Mouse (Mus musculus) cerebellum, postnatal 14 days (tissue): ENCODE data around the gene Mcam.
"Not testable (repeated sequence)": the region's sequence is repeated elsewhere in the genome, so short reads cannot be mapped to it uniquely, and the experiment has no call there.

ENCODE experiments used
- DNase-seq, 2 experiments: peaks; one replicate each; pipeline ENCODE4 v3.0.0; 2021; ENCODE audit warnings: mixed read lengths in 2 of 2

Gene Mcam

DNA sequence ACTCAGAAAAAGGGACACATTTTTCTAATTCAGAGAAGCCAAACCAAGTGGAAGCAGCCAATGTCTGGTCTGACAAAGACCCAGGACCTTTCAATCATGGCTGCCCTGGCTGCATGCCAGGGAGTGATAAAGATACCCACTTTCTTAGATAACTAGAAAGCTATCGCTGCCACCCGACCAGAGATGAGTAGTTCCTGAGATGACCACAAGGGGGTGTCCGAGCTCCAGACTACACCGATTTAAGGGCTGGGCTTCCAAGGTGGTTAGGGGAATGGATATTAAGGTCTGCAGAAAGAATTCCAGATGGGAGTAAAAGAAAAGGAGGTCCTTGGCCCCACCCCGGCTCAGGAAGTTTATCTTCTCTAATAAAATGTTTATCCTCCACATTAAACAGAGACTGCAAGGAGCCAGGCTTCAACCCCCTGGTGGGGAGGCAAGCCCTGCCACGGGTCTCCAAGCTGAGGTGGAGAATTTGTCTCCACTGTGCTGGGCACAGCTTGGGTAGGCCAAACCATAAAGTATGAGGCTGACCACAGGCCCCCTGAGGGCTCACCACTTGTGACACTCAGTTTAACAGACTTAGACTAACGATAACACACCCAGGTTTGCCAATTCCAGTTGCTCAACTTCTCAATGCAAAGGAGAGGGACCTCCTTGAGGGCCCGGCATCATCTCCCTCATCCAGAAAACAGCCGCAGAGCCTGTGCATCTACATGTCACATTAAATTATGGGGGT is 24.7 kb upstream of the Mcam start:
- peak; percentile 90 to 92 for DNase-seq

DNA sequence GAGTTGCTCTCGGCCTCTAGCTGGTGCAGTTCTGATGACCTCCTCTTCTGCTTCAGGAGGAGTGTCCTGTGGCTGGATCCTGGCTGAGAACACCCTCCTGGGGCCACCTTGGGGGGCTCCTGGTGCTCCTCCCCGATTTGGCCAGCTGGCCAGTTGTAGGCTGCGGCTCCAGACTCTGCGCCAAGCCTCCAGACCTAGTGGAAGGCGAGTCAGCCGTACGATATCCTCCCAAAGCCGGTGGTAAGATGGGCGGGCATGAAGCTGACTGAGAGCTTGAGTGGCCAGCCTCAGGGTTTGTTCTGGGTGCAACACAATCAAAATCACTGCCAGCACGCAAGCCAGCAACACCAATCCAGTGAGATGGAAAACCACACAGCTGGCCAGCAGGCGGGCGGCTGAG is 22.4 kb upstream of the Mcam start:
- DNase-seq = not testable (repeated sequence)

DNA sequence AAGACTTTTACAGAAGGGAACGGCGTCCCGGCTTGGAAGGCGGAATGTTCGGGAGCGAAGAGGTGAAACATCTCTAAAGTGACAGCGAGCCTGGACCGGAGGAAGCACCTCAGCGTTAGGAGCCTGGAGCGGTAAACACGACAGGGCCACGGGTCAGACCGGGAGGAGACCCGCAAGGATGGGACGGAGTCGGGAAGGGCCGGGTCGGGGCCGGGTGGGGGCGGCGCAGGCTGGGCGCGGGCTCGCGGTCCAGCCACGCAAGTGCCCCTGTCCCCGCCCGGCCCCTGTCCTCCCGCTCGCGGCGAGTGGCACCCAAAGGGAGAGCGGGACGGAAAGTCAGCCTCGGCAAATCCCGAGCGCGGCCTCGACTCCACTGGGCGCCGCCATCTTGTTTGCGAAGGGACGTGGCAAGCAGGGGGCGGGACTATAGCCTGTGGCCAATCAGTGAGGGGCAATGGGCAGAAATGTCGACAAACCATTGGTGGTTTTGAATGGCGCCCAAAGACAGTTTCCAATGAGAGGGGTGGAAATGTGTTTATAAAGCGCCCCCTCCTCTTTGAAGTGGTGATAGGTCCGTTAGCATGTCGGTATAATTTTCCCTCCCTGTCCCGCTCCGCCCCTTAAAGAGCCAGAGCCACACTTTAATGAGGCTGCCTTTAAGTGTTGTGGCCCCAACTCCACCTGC is 21.0 kb upstream of the Mcam start, which contains the start of the genes Gm49380 and Rnf26:
Gm49380 (minus strand) TSS at position 396 of the 685 bp plus-strand sequence.
Rnf26 (minus strand) TSS at position 413 of the 685 bp plus-strand sequence.
- DNase-seq = peak; percentile 98 to 99

DNA sequence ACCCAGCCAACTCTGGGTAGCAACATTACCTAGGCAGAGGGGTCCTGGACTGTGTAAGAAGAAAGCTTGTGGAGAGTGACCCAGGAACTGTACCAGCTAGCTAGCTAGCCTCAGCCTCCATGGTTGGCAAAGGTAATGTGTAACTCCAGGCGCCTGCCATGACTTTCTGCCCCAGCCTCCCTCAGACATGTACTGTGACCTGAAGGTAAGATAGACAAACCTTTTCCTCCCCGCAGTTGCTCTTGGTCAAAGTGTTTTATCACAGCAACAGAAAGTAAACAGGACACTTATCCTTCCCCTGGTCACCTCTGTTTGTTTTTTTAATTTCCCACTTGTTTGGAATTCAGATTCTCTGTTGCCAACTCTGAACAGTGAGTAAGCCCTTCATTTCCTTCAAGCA is 19.8 kb upstream of the Mcam start:
- DNase-seq = no peak

DNA sequence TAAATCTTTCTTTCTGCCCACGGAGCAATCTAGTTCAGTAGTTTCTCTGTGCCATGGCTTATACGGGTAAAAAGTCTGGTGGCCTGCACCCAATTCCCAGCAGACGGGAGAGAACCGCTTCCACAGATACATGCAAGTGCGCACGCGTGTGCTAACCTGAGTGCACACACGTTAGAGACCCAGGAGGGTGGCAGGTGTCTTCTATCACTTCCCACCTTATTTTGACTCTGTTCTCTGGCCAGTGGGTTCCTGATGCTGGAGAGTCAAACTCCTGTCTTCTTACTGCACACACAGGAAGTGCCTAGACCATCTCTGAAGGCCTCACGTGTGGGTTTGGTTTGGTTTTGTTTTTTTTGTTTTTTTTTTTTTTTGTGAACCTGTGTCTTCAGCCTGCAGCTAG is 18.7 kb upstream of the Mcam start:
- DNase-seq = no peak

DNA sequence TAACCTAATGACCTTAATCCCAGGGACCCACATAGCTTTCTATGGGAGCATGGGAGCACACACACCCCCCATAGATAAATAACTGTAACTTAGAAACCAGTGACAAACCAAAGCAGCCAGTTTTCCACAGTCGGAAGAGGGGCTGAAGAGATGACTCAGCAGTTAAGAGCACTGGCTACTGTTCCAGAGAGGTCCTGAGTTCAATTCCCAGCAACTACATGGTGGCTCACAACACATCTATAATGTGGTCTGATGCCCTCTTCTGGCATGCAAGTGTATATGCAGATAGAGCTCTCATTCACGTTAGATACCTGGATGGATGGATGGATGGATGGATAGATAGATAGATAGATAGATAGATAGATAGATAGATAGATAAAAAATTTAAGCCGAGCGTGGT is 18.1 kb upstream of the Mcam start:
- DNase-seq = no peak

DNA sequence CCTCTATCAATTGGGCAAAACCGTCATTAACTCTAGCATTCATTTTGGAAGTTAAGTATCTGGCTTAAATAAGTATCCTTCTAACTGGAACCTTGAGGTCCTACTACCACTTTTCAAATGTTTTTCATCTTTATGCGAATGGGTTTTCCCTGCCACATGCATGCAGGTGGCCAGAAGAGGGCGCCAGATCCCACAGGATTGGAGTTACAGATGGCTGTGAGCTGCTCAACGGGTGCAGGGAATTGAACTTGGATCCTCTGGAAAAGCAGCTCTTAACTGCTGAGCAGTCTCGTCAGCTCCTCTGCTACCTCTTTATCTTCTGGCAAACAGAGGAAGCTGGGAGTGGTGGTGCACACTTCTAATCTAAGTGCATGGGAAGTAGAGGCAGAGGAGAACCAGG is 15.3 kb upstream of the Mcam start:
- DNase-seq = peak in 1 of 2 experiments; percentile 72

DNA sequence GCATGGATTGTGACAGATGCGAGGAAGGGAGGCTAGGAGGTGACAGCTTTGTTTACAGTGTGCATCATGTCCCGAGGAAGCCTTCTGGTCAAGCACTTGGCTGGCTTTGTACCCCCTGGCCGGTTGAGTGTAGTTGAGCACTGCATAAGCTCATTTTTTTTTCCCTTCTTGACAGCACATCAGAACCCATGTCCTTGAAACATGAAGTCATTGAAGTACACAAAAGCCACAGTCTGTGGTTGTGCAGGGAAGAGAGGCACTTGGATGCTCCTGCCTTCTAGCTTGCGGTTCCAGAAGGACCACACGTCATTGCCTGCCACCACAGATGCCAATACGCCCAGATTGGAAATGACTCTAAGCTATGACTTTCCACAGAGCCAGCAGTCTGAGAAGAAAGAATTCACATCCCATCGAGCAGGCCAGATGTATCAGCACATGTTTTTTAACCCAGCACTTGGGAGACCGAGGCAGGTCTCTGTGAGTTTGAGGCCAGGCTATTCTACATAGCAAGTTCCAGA is 14.3 kb upstream of the Mcam start:
- no peak for DNase-seq

DNA sequence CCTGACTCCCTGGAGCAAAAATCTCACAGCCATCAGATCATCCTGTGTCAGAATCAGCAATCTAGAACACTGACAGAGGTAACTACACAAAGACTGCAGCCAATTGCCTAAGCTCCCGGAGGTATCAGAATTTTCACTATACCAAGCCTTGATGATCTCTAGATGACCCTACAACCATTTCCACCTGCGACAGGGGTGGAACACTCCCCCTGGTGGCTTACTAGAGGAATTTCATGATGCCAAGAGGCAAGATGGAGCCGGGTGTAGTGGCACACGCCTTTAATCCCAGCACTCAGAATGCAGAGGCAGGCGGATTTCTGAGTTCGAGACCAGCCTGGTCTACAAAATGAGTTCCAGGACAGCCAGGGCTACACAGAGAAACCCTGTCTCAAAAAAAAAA is 10.0 kb upstream of the Mcam start:
- DNase-seq = no peak

DNA sequence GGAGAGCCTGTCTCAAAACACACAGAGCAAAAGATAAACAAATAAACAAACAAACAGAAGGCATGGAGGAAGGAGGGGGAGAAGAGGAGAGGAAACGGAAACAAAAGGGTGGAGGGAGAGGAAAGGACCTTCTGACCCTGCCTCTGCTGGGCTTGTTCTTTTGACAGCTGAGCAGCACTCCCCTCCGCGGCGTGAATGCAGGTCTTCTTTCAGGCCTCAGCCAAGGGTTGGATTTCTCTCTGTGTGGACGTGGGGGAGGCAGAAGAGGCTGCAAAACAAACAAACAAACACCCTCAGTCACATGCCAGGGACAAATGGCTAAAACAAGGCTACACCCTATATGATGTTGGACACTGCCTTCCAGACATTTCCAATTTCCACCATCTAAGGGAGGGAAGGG is 9.2 kb upstream of the Mcam start:
- no peak for DNase-seq

DNA sequence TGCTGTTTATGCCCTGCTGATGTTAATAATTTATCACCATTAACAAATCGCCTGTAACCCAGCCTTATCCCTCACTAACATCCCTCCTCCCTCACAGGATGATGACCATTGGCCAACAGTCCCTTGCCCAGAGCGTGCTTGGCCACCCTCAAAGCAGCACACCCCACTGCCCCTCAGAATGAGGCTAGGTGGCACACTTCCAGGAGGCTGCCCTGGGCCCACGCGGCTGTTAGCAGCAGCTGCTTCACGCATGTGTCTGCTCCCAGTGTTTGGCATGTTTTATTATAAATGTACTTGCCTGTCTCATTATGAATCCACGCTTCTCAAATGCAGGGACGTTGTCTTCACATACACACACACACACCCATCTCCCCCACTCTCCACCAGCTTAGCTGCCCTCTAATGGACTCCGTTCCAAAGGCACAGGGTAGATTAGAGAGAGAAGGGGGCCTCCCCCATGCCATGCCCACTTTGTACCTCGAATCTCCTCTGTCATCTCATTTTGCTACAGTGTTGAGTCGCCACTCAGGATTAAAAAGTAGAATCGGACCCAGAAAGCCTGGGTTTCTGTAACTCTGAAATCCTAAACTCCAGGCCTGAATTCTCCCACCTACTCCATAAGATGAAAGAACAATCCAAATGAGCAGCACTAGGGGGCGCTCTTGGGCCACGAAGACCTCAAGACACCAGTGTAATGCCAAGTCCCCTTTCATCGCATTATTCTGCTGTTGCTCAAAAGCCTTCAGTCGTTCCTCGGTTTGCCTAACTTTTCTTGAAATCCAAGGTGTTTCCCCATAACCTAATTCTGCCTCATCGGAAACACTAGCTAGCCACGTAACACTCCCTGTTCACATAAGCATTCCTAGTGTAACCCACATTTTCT is 8.5 kb upstream of the Mcam start:
- DNase-seq = peak; percentile 93 to 94

DNA sequence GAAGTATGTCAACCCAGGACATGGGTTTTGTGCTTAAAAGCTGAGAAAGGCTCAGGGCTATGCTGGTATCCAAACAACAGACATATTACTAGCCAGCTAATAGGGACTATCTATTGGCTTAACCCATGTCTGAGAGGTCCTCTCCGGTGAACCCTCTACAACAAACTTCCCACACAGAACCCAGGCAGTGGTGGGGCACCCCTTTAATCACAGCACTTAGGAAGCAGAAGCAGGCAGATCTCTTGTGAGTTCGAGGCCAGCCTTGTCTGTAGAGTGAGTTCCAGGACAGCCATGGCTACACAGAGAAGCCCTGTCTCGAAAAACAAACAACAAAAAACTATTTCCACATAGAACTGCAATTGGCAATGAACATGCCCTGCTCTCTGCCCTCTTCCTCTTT is 7.5 kb upstream of the Mcam start:
- peak in 1 of 2 experiments; percentile 4 for DNase-seq

DNA sequence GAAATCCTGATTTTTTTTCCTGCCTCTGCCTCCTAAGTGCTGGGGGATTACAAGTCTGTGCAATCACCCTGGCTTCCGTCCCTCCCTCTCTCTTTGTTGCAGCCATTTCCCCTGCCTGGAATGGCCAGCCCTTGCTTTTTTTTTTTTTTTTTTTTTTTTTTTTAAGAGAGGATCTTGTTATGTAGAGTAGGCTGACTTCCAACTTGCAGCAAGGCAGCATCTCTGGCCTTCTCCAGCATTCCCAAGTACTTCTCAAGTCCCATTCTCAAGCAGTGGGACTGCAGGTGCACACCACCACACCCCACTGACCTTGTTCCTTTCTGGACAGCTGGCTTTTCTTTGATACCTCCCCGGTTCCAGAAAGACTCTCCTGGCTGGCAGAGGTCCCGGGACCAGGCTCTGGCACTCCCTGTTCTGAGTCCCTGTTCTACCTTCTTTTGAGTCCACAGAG is 6.9 kb upstream of the Mcam start:
- DNase-seq = peak in 1 of 2 experiments; percentile 14

DNA sequence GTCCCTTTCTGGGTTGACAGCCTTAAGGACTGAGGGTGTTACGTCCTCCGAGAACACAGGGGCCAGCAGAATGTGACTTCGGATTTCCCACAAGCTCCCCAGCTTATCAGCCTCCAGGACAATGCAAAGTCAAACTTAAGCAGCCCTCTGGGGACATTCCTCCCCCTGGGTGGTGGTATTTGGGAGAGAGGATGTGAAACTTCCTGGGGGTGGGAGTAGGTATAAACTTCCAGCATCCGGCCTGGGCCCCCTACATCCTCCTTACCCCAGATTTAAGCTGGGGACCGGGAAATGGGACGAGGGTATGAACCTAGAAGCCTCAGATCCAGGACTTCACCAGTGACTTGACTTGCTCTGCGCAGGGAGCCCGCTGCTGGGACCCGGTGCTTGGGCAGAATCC is 4.6 kb upstream of the Mcam start:
- DNase-seq = no peak

DNA sequence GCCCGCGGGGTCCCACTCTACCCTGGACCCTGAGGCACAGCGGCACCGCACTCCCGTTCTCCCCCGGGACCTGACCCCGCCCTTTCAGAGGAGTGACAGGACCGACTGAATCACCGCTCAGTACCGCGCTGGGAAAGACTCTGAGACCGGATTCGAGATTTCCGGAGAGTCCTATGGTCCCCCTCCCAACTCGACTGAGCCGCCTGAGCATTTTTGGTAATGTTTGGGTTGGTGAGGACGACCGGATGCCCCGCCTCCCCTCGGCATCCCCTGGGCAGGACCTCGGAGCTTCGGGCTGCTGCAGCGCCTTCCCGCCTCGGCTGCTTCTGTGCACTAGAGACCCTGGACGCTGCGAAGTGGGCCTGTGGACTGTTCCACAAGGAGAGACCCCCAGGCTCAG is 4.2 kb upstream of the Mcam start:
- DNase-seq = peak in 1 of 2 experiments; percentile 29

DNA sequence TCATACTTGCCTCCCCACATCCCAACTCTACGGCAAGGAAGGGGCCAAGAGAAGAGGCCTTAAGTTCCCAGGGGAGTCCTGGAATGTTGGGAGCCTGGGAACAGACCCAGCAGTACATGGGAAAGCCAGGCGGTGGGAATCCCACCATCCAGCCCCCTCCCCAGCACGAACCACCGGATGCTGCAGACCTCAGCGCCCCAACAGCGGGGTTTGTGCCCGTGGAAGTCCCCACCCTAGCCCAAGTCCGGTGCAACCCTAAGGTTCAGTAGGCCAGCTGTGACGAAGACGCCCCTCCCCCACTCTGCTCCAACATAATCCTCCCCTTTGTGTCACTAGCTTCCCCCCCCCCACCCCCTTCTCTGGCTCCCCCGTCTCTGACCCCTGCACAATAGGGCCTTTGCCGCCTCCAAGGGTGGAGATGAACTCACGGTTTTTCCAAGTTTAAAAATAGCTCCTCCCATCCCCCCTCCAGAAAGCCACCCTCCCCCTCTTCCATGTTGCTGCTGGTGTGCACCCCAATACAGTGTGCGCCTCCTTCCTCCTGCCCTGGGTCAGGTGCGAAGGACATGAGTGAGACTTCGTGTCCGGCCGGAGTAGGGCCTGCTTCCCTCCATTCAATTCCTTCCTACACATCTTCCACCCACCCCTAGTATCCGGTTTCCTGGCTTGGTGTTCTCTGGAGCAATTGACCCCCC is 3.5 kb upstream of the Mcam start:
- DNase-seq = peak in 1 of 2 experiments; percentile 18

DNA sequence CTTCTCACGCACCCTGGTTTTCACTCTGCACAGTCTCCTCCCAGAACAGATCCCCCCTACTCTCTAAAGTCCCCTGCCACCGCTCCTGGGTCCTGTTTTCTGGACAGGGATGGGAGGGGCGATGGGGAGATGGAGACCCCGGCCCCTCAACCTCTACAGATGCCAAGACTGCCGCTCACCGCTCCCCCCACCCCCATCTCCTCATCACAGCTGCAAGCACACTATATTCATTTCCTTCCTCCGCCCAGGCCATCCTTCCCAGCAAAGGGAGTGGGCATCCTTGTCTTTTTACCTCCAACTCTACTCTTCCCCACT is 3.0 kb upstream of the Mcam start:
- no peak for DNase-seq

DNA sequence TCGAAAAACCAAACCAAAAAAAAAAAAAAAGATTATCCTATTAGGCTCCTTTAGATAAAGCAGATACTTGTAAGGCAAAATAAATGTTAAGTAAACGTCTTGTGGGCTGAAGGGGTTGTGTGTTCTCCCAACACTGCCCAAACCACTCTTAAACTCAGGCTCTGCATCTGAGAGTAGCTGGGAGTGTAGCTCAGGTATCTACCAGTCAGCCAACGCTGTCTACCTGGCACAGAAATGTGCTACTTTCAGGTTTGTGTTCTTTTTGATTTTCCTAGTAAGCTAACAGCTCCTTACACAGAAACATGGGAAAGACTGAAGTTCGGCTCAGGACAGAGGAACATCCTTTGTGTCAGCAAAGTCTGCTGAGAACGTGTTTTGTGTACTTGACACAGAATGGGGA is 2.1 kb upstream of the Mcam start:
- no peak for DNase-seq

DNA sequence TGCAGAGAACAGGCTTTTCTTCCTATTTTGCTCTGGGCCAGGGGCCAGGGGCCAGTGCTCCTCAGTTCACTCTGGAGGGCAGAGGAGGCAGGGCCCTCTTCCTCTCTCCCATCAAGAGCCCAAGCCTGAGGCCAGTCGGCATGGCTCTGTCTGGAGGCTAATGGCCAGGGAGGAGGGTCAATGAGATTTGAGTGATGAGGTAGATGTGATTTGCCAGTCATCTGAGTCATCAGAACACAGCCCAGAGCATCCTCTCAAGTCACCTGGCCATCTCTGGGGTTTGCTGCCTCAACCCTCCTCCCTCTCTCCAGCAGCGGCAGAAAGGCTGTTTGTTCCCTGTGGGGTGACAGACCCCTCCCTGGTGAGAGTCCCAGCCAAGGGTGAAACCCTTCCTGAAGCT is 982 bp upstream of the Mcam start:
- DNase-seq = no peak

DNA sequence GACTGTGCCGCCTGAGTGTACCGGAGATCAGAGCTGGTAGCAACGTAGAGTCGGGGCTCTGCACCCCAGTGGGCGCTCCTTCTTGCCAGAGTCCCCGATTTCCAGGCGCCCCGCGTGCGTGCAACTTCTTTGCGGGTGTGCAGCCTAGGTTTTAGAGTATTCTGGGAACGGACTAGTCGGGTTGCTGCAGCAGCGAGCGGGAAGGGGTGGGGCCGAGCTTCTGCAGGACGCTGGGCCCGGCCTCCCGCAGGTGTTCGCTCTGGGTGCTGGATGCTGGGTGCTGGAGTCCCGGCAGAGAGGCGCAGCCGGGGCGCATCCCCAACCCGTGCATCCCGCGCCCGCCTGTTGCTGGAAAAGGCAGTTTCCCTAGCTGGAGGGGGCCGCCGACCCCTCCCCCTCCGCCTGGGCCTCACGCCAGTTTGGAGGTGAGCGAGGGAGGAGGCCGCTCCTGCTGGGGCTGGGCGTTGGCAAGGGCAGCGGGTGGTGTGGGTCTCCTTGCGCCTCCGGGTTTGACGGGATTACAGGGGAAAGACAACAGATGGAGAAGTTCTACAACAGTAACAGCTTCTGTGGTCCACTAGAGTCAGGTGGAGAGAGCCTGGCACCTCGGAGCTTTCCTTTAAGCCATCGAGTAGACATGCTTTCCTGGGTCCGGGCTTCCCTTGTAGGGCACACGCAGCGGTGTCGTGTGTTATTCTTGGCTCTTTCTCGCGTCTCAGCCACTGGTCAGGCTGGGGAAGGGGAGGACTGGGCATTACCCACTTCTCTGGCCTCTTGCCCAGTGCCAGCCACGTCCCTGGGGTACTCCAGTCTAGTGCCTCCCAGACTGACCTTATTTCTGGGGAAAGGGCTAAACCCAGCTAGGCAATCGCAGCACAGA is 822 bp downstream of the Mcam start:
- peak; percentile 75 to 77 for DNase-seq

DNA sequence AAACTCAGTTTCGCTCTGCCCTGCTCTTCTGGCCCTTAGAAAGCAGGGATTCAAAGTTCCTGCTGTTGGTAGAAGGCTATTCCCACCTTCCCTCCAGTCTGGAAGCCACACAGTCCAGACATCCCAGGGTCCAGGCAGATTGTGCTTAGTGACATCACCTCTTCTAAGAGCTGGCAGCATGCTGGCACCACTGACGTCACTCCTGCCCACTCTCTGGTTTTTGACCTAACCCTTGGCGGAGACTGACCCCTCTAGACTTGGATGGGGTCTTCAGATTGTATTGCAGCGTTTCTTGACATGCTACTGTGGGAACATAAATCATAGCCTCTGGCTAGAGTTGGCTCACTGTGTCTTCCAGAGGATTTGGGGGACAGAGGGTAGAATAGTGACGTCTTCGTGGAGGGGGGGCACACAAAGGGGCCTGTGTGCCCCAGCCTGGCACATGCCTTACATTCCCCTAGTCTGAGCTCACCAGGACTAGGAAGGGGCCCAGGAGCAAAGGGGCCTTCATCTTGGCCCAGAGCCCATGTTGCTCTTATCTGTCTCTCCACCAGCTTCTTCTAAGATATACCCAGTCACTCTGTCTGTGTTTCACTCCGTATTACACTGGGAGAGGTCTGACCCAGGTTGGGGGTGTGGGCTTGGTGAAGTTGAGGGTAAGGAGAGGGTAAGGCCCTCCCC is 1.6 kb downstream of the Mcam start:
- peak; percentile 57 for DNase-seq
